Mouse (Mus musculus) intestine, postnatal 0 days (tissue): ENCODE measurements around the gene Pax5. TPM values are rescaled to one million over a fixed set of nuclear protein-coding genes. Genes with fewer than 3 reads are reported as not detected.

Experiments
- ATAC-seq: fragments of 200-750 bp; cut with Nextera tagmentation; 2 replicates; pipeline ENCODE4 v1.8.0; 2017; ENCODE audit warnings: mild to moderate bottlenecking, moderate TSS enrichment, moderate library complexity
- H3K27ac ChIP-seq: fragments of 300-500 bp; sonication (generic); 2 replicates; pipeline ENCODE4 v1.5.1; 2014; ENCODE audit warnings: mild to moderate bottlenecking, low read depth, low read length, moderate library complexity
- H3K27me3 ChIP-seq: fragments of 300-500 bp; sonication (generic); replicated peaks from 2 replicates; pipeline ENCODE4 v1.6.1; 2014; ENCODE audit warnings: low read length, mixed read lengths; ENCODE audit not compliant: control insufficient read depth, insufficient read depth
- H3K36me3 ChIP-seq: fragments of 300-500 bp; sonication (generic); 2 replicates; pipeline ENCODE4 v1.6.1; 2014; ENCODE audit warnings: mild to moderate bottlenecking, moderate library complexity; ENCODE audit not compliant: control insufficient read depth, insufficient read depth
- H3K4me1 ChIP-seq: fragments of 300-500 bp; sonication (generic); replicated peaks from 2 replicates; pipeline ENCODE4 v1.6.1; 2014; ENCODE audit warnings: antibody characterized with exemption, low read length, mixed read lengths; ENCODE audit not compliant: control insufficient read depth, insufficient read depth
- H3K4me2 ChIP-seq: fragments of 300-500 bp; sonication (generic); replicated peaks from 2 replicates; pipeline ENCODE4 v1.6.1; 2014; ENCODE audit warnings: low read depth, mild to moderate bottlenecking, moderate library complexity
- H3K4me3 ChIP-seq: fragments of 300-500 bp; sonication (generic); 2 replicates; pipeline ENCODE4 v1.5.1; 2014; ENCODE audit warnings: low read depth, low read length
- H3K9ac ChIP-seq: fragments of 300-500 bp; sonication (generic); 2 replicates; pipeline ENCODE4 v1.6.1; 2014; ENCODE audit warnings: mild to moderate bottlenecking, low read depth, low read length
- H3K9me3 ChIP-seq: fragments of 300-500 bp; sonication (generic); 2 replicates; pipeline ENCODE4 v1.6.1; 2016; ENCODE audit warnings: mixed run types; ENCODE audit not compliant: control insufficient read depth
- CTCF ChIP-seq: sonication (generic); IDR thresholded peaks from 2 replicates; pipeline ENCODE4 v1.5.1; 2016; ENCODE audit warnings: low read depth, mild to moderate bottlenecking, control low read depth, antibody characterized with exemption, moderate library complexity
- WGBS: fragments of 180-500 bp; shearing (Covaris S2); extraction: QIAGEN DNeasy Blood & Tissue Kit; methylation state at CpG from one replicate; pipeline ENCODE4 v1.1.7; 2014; 5-methylcytosine and 5-hydroxymethylcytosine counted together
- polyA plus RNA-seq: library from polyadenylated mRNA; unstranded; fragments of >200 nt; fragmentation: Nextera tagmentation; extraction: Ambion mirVana; gene quantifications from 2 replicates; pipeline ENCODE4 v1.2.1, GENCODE M21; 2015

The Pax5 gene
- polyA plus RNA-seq, 1 experiment from 2014 or later, result 0.01 TPM

GRCm38 (mm10) chr4:44671486-44671885, 38.8 kb downstream of the Pax5 start:
- 91% methylated on average over 3 of the region's 3 CpGs for WGBS
- Histone ChIP-seq H3K4me2 (no peak overlapping the region), H3K27me3 (0 out of 2 replicates have a peak, but pooled peaks cover 2% of the 10 kb centered on the region), H3K9ac (no peak overlapping the region), H3K4me1 (no peaks in the 10 kb centered on the region), H3K4me3 (no peak overlapping the region), H3K36me3 (no peaks in the 10 kb centered on the region), H3K9me3 (no peaks in the 10 kb centered on the region), H3K27ac (no peak overlapping the region)
- no peak for TF ChIP-seq CTCF
- no peak for ATAC-seq

DNA sequence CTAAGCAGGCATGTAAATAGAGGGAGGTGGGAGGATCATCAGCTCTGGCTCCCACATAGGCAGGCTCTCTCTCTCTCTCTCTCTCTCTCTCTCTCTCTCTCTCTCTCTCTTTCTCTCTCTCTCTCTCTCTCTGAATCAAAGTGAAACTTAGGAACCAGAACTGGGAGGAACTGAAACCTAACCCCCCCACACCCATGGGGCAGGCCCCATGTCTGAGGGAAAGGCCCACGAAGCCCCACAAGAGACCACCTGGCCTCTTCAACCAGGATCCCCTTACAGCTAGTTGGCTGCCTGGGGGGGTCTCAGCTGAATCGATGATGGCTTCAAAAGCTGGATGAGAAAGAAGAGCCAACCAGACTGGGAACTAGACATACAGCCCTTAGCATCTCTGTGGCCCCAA, 39.3 kb downstream of the Pax5 start:
- no peak overlapping the region for H3K4me2 ChIP-seq
- H3K36me3 ChIP-seq, result no peaks in the 10 kb centered on the region
- H3K4me3 ChIP-seq, result no peak overlapping the region
- H3K27me3 ChIP-seq, result 0 out of 2 replicates have a peak, but pooled peaks cover 3% of the 10 kb centered on the region
- H3K4me1 ChIP-seq, result no peaks in the 10 kb centered on the region
- H3K27ac ChIP-seq, result no peak overlapping the region
- no peaks in the 10 kb centered on the region for H3K9me3 ChIP-seq
- 88% methylated on average over 2 of the region's 2 CpGs for WGBS
- ATAC-seq, result no peak
- H3K9ac ChIP-seq, result no peak overlapping the region
- no peak for TF ChIP-seq CTCF

DNA sequence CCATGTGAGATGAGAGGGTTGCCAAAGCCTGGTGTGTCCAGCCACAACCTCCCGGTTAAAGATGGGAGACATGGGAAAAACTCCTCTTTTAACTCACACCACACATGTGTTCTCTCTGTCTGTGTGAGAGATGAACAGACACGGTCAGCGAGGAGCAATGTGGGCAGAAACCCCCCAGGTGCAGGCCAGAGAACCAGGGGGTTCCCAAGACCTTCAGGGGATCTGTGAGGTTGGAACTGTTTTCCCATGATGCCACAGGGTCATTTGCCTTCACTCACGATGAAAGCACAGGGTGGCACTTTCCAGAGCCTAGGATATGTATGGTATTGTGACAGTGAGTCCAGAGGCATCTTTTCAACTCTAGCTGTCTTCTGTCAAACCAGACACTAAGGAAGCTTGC, 39.9 kb downstream of the Pax5 start:
- Histone ChIP-seq H3K4me3 (no peak overlapping the region), H3K4me2 (no peak overlapping the region), H3K27ac (no peak overlapping the region), H3K9ac (no peak overlapping the region), H3K36me3 (no peaks in the 10 kb centered on the region), H3K9me3 (no peaks in the 10 kb centered on the region), H3K4me1 (no peaks in the 10 kb centered on the region), H3K27me3 (peaks cover 5% of the 10 kb centered on the region; the same call in 1 of the 2 replicates)
- ATAC-seq, result no peak
- TF ChIP-seq CTCF, result no peak
- 75% methylated on average over 4 of the region's 4 CpGs for WGBS

GRCm38 (mm10) chr4:44669485-44670181, 40.7 kb downstream of the Pax5 start:
- Histone ChIP-seq H3K9me3 (no peaks in the 10 kb centered on the region), H3K27me3 (peaks cover 12% of the 10 kb centered on the region), H3K4me1 (no peaks in the 10 kb centered on the region), H3K4me3 (no peak overlapping the region), H3K4me2 (no peak overlapping the region), H3K9ac (no peak overlapping the region), H3K36me3 (no peaks in the 10 kb centered on the region), H3K27ac (no peak overlapping the region)
- ATAC-seq, result no peak
- peak; percentile 63 for TF ChIP-seq CTCF
- 80% methylated on average over 7 of the region's 7 CpGs for WGBS

DNA sequence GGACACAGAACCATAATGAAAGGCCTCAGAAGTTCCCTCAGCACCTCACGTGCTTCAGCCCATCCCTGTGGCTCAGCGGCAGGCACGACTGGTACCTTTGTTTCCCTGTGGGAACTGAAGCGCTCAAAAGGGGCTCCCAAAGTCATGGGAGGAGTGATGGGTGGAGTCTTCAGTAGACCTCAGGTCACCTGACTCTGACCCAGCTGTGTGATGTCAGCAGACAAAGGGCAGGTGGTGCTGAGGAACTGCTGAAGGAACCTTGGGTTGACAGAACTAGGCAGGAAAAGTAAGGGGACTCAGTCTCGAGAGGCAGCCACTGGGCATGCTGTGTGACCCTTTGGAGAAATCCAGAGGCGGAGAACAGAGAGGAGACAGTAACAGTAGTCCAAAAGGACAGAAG, 41.7 kb downstream of the Pax5 start:
- Histone ChIP-seq H3K27me3 (peaks cover 21% of the 10 kb centered on the region), H3K4me3 (no peak overlapping the region), H3K4me2 (no peak overlapping the region), H3K27ac (no peak overlapping the region), H3K9ac (no peak overlapping the region), H3K9me3 (no peaks in the 10 kb centered on the region), H3K4me1 (0 out of 2 replicates have a peak, but pooled peaks cover 2% of the 10 kb centered on the region), H3K36me3 (no peaks in the 10 kb centered on the region)
- TF ChIP-seq CTCF, result no peak
- ATAC-seq, result no peak
- 80% methylated on average over 6 of the region's 6 CpGs for WGBS

DNA sequence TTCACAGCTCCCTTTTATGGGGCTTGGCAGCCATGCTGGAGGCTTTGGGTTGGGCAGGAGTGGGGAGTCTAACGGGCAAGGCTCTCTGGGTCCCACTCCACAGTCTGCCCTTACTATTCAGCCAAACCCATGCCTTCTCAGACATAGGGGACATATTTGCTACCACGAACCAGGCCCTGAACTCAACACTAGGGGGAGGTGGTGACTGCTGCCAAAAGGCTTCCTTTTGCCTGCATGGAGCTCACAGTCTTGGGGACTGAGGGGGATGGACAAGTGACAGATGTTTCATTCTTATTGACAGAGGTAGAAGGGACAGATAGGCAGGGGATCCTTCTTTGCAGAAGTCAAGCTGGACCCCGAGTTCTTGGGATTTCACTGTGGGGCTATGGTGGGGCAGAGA, 42.1 kb downstream of the Pax5 start:
- Histone ChIP-seq H3K4me2 (no peak overlapping the region), H3K36me3 (no peaks in the 10 kb centered on the region), H3K9me3 (no peaks in the 10 kb centered on the region), H3K27ac (no peak overlapping the region), H3K9ac (no peak overlapping the region), H3K4me1 (0 out of 2 replicates have a peak, but pooled peaks cover 2% of the 10 kb centered on the region), H3K4me3 (no peak overlapping the region), H3K27me3 (peaks cover 24% of the 10 kb centered on the region)
- WGBS, result 53% methylated on average over 3 of the region's 3 CpGs
- no peak for TF ChIP-seq CTCF
- no peak for ATAC-seq

GRCm38 (mm10) chr4:44667369-44667768, 42.9 kb downstream of the Pax5 start:
- Histone ChIP-seq H3K36me3 (no peaks in the 10 kb centered on the region), H3K4me3 (no peak overlapping the region), H3K4me1 (0 out of 2 replicates have a peak, but pooled peaks cover 2% of the 10 kb centered on the region), H3K27me3 (peaks cover 30% of the 10 kb centered on the region), H3K9ac (no peak overlapping the region), H3K27ac (no peak overlapping the region), H3K9me3 (no peaks in the 10 kb centered on the region), H3K4me2 (no peak overlapping the region)
- TF ChIP-seq CTCF, result no peak
- no peak for ATAC-seq
- WGBS, result 74% methylated on average over 6 of the region's 6 CpGs
